Mouse (Mus musculus): ENCODE results near the gene Anxa2. TPM values are rescaled to one million over a fixed set of nuclear protein-coding genes. Genes with fewer than 3 reads are reported as not detected.

Gene Anxa2
- polyA plus RNA-seq, 1 experiment from 2014 or later: 599 TPM

DNA sequence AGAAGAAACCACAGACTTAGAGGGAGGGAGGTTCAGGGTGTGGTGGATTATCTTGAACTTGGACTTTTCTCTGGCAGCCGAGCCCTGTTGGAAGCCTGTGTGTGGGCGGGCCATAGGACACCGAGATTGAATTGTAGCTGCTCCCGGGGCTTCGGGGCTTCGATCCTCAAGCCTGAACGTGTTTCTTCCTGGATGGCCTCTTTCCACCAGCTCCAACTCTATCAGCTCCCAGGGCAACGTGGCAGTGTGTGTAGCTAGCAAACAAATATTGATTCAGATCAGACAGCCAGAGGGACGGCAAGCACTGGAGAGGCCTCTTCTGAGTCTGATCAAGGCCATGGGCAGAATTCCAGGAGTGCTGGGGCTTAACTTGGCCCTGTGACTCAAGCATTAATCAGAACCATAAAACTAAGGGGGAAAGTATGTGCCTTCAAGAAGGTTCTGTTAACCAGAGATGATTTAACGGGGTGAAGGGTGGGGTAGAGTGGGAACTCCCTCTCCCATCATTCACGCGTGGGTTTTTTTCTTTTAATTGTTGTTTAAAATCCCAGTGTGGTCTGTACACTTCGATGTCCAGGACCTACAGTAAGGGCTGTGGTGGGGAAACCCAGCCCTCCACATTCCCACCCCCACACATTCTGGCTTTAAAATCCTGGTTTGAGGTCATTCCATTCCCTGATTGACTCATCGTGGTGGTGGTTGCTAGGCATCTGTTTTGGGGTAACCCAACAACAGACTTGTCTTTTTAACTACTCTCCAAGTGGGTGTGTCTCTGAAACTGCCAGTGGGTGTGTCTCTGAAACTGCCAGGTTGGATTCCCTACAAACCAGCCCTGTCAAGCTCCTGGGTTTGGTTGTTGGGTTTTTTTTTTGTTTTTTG, 4.6 kb downstream of the Anxa2 start:
- 24% methylated on average over 14 of the region's 14 CpGs for WGBS
- Histone ChIP-seq H3K9me3 (ENCODE audit: control insufficient read depth, low read length) (no peaks in the 10 kb centered on the region), H3K4me2 (ENCODE audit: low read depth, low read length) (peak overlapping the region; percentile 38), H3K9ac (ENCODE audit: low read depth, low read length) (peak overlapping the region; percentile 20; the same call in 1 of the 2 replicates), H3K27ac (ENCODE audit: low read length) (peak overlapping the region; percentile 96), H3K4me3 (ENCODE audit: low read length) (peak overlapping the region; percentile 22), H3K27me3 (replicated peaks; ENCODE audit: control insufficient read depth, insufficient read depth, low read length) (no peaks in the 10 kb centered on the region), H3K36me3 (ENCODE audit: control insufficient read depth, insufficient read depth, low read length) (0 out of 2 replicates have a peak, but pooled peaks cover 2% of the 10 kb centered on the region), H3K4me1 (ENCODE audit: control insufficient read depth, insufficient read depth, low read length) (peaks cover 56% of the 10 kb centered on the region)
- peak; percentile 65 for ATAC-seq

DNA sequence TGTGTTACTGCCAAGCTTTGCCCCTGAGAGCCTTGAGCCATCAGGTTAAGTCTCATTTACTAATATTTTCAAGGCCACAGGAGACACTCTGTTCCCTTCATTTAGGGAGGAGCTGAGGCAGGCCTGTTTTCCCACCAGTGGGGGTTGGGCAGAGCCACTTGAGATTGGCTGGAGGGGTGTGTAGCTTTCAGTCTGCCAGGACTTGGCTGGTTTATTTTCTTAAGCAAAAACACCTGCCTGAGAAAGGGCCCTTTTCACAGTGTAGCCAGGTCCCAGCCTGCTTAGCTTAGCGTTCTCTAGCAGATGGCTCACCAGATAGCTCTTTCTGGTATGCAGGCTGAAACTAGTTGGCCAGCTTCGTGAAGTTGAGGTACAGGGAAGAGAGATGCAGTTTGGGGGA, 5.6 kb downstream of the Anxa2 start:
- Histone ChIP-seq H3K27me3 (replicated peaks; ENCODE audit: control insufficient read depth, insufficient read depth, low read length) (no peaks in the 10 kb centered on the region), H3K4me3 (ENCODE audit: low read length) (no peak overlapping the region), H3K4me2 (ENCODE audit: low read depth, low read length) (no peak overlapping the region), H3K9ac (ENCODE audit: low read depth, low read length) (peak overlapping the region; percentile 30), H3K4me1 (ENCODE audit: control insufficient read depth, insufficient read depth, low read length) (peaks cover 57% of the 10 kb centered on the region), H3K27ac (ENCODE audit: low read length) (peak overlapping the region; percentile 55), H3K9me3 (ENCODE audit: control insufficient read depth, low read length) (no peaks in the 10 kb centered on the region), H3K36me3 (ENCODE audit: control insufficient read depth, insufficient read depth, low read length) (0 out of 2 replicates have a peak, but pooled peaks cover 2% of the 10 kb centered on the region)
- WGBS: 28% methylated on average over 2 of the region's 2 CpGs
- ATAC-seq: no peak

DNA sequence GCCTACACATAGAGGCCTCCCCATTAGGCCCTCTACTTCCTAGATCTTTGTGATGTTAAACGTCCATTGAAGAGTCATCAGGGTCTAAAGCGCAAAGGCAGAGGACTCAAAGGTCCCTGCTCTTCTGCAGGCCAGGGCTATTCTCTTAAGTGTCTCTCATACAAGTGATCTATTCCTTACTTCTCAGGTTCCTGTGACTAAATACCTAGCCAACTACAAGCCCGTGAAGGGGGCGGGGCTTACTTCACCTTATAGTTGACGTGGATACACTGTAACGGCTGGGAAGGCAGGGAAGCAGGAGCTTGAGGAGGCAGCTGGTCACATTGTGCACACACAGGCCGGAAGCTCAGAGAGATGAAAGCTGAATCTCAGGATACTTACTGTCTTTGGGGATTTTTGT, 6.5 kb downstream of the Anxa2 start:
- no peak for ATAC-seq
- WGBS: 79% methylated on average over 7 of the region's 7 CpGs
- 0 out of 2 replicates have a peak overlapping the region, but pooled peaks have one; percentile 55 for H3K27ac ChIP-seq (ENCODE audit: low read length)

DNA sequence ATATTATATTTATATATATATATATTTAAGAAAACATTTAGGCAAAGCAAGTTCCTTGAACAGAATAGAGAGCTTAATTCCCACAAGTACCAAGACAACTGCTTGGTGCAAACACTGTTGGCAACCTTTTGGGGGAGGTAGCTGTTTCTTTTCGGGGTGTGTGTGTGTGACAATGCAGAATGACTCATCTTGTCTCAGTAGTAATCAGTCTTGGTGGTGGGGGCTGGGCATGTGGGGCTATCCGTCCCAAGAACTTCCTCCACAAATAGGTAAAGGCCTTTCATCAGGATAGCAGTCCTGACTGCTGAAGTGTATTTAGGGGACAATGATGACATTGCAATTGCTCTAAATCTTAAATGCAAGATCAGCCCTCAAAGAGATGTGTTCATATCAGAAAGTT, 9.6 kb downstream of the Anxa2 start:
- H3K9ac ChIP-seq (ENCODE audit: low read depth, low read length): no peak overlapping the region
- peaks cover 54% of the 10 kb centered on the region for H3K4me1 ChIP-seq (ENCODE audit: control insufficient read depth, insufficient read depth, low read length)
- no peak overlapping the region for H3K27ac ChIP-seq (ENCODE audit: low read length)
- no peaks in the 10 kb centered on the region for H3K9me3 ChIP-seq (ENCODE audit: control insufficient read depth, low read length)
- no peaks in the 10 kb centered on the region for H3K27me3 ChIP-seq (replicated peaks; ENCODE audit: control insufficient read depth, insufficient read depth, low read length)
- no peak for ATAC-seq
- 83% methylated on average over 2 of the region's 2 CpGs for WGBS
- H3K4me3 ChIP-seq (ENCODE audit: low read length): no peak overlapping the region
- 0 out of 2 replicates have a peak, but pooled peaks cover 3% of the 10 kb centered on the region for H3K36me3 ChIP-seq (ENCODE audit: control insufficient read depth, insufficient read depth, low read length)
- no peak overlapping the region for H3K4me2 ChIP-seq (ENCODE audit: low read depth, low read length)

More for the DNA sequence above, 6.5 kb downstream of the Anxa2 start:
- no peak overlapping the region for H3K4me2 ChIP-seq (ENCODE audit: low read depth, low read length)
- 0 out of 2 replicates have a peak, but pooled peaks cover 2% of the 10 kb centered on the region for H3K36me3 ChIP-seq (ENCODE audit: control insufficient read depth, insufficient read depth, low read length)
- H3K4me3 ChIP-seq (ENCODE audit: low read length): no peak overlapping the region
- no peaks in the 10 kb centered on the region for H3K9me3 ChIP-seq (ENCODE audit: control insufficient read depth, low read length)
- H3K4me1 ChIP-seq (ENCODE audit: control insufficient read depth, insufficient read depth, low read length): peaks cover 56% of the 10 kb centered on the region
- no peak overlapping the region for H3K9ac ChIP-seq (ENCODE audit: low read depth, low read length)
- no peaks in the 10 kb centered on the region for H3K27me3 ChIP-seq (replicated peaks; ENCODE audit: control insufficient read depth, insufficient read depth, low read length)

DNA sequence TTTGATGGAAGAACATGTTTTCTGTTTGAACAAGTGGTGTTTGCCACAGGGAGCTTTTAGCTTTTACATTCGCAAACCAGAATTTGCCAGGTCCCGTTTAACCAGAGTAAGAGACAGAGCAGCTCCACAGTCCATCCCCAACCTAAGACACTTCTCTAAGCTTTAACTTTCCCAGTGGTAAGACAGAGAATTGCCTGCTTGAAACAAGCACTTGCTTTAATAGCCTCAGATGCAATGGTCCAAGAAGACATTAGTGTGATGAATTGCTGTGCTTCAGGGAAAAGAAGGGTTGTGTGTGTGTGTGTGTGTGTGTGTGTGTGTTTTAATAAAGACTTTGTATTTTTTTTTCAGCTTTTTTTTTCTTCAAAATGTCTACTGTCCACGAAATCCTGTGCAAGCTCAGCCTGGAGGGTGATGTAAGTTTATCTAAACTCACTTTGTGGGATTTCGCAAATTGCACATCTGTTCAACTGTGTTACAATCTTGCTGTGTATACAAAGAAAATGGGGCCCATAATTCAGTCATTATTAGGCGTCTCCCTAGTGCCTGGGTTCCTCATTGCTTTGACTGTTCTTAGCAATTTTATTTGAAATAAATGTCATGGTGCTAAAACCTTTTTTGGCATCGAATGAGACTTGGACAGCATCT, 10.8 kb downstream of the Anxa2 start:
- no peak overlapping the region for H3K9ac ChIP-seq (ENCODE audit: low read depth, low read length)
- no peaks in the 10 kb centered on the region for H3K9me3 ChIP-seq (ENCODE audit: control insufficient read depth, low read length)
- H3K4me1 ChIP-seq (ENCODE audit: control insufficient read depth, insufficient read depth, low read length): peaks cover 53% of the 10 kb centered on the region
- no peak overlapping the region for H3K27ac ChIP-seq (ENCODE audit: low read length)
- ATAC-seq: no peak
- 0 out of 2 replicates have a peak, but pooled peaks cover 4% of the 10 kb centered on the region for H3K36me3 ChIP-seq (ENCODE audit: control insufficient read depth, insufficient read depth, low read length)
- H3K4me3 ChIP-seq (ENCODE audit: low read length): no peak overlapping the region
- WGBS: 52% methylated on average over 6 of the region's 6 CpGs
- H3K4me2 ChIP-seq (ENCODE audit: low read depth, low read length): no peak overlapping the region
- H3K27me3 ChIP-seq (replicated peaks; ENCODE audit: control insufficient read depth, insufficient read depth, low read length): no peaks in the 10 kb centered on the region

DNA sequence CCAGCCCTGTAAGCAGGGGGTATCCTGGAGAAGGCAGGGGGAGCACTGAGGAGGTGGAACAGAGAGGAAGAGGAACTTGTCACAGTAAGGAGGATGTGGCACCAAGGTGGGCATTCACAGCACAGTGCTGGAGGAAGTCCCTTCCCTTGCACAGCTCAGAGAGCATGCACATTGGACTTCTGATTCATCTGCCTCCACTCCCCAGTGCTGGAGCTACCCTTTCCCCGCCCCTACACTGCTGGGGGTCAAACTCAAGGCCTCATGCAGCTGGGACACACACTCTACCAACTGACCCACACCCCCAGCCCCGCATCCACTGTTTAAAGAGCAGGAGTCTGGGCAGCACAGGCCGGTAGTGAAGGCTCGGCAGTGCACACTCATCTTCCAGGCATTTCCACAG, 12.7 kb downstream of the Anxa2 start:
- Histone ChIP-seq H3K4me1 (ENCODE audit: control insufficient read depth, insufficient read depth, low read length) (peaks cover 60% of the 10 kb centered on the region), H3K4me2 (ENCODE audit: low read depth, low read length) (no peak overlapping the region), H3K4me3 (ENCODE audit: low read length) (no peak overlapping the region), H3K27me3 (replicated peaks; ENCODE audit: control insufficient read depth, insufficient read depth, low read length) (no peaks in the 10 kb centered on the region), H3K36me3 (ENCODE audit: control insufficient read depth, insufficient read depth, low read length) (0 out of 2 replicates have a peak, but pooled peaks cover 4% of the 10 kb centered on the region), H3K27ac (ENCODE audit: low read length) (no peak overlapping the region), H3K9ac (ENCODE audit: low read depth, low read length) (no peak overlapping the region), H3K9me3 (ENCODE audit: control insufficient read depth, low read length) (no peaks in the 10 kb centered on the region)
- no peak for ATAC-seq
- WGBS: 60% methylated on average over 4 of the region's 4 CpGs

DNA sequence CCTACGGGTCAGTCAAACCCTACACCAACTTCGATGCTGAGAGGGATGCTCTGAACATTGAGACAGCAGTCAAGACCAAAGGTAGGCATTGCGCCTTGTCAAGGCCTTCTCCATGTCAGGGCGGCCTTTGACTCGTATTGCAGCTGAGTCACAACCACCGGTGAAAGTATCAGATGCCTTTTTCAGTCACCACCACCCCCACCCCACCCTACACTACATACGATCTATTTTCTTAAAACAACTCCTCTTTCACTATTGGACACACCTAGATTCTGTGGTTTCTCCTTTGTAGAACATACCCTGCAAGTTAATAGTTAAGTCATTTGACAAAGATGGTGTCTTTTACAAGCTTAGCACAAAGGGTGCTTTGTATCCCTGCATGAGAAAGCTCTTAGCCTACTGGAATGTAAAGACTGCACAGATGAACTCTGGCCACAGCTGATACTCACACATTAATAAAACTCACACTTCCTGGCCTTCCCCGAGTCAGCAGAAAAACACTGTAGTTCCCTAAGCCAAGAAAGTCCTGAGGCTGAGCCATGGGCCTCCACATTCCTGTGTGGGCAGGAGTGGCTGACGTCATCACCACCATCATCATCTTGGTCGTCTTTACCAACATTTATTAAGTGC, 14.0 kb downstream of the Anxa2 start:
- Histone ChIP-seq H3K4me1 (ENCODE audit: control insufficient read depth, insufficient read depth, low read length) (peaks cover 72% of the 10 kb centered on the region), H3K9me3 (ENCODE audit: control insufficient read depth, low read length) (no peaks in the 10 kb centered on the region), H3K9ac (ENCODE audit: low read depth, low read length) (no peak overlapping the region), H3K27me3 (replicated peaks; ENCODE audit: control insufficient read depth, insufficient read depth, low read length) (no peaks in the 10 kb centered on the region), H3K27ac (ENCODE audit: low read length) (peak overlapping the region; percentile 55), H3K4me3 (ENCODE audit: low read length) (no peak overlapping the region), H3K36me3 (ENCODE audit: control insufficient read depth, insufficient read depth, low read length) (0 out of 2 replicates have a peak, but pooled peaks cover 2% of the 10 kb centered on the region), H3K4me2 (ENCODE audit: low read depth, low read length) (no peak overlapping the region)
- ATAC-seq: peak; percentile 86
- 50% methylated on average over 10 of the region's 10 CpGs for WGBS

DNA sequence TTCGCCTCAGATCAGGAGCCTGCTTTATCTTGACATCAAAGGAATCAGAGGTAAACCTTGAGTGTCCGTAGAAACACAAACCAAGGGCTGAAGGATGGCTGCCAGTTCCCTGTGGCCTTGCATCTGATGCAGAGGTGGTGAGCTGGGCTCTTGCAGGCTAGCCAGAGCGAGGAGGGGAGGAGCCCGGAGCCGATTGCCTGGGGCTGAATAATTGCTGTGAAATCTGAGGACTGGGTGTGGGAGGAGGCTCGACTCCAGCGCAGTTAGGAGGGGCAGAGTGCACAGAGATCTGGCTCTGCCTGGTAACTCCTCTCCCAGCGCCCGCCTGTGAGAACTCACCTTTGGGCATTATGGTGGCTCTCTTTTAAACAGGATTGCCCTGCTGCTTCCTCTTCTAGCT, 15.6 kb downstream of the Anxa2 start:
- no peaks in the 10 kb centered on the region for H3K27me3 ChIP-seq (replicated peaks; ENCODE audit: control insufficient read depth, insufficient read depth, low read length)
- H3K9ac ChIP-seq (ENCODE audit: low read depth, low read length): no peak overlapping the region
- no peak overlapping the region for H3K4me3 ChIP-seq (ENCODE audit: low read length)
- no peak overlapping the region for H3K4me2 ChIP-seq (ENCODE audit: low read depth, low read length)
- WGBS: 14% methylated on average over 9 of the region's 9 CpGs
- peak overlapping the region; percentile 1; the same call in 1 of the 2 replicates for H3K27ac ChIP-seq (ENCODE audit: low read length)
- peak; percentile 72 for ATAC-seq
- no peaks in the 10 kb centered on the region for H3K9me3 ChIP-seq (ENCODE audit: control insufficient read depth, low read length)
- H3K4me1 ChIP-seq (ENCODE audit: control insufficient read depth, insufficient read depth, low read length): peaks cover 78% of the 10 kb centered on the region
- 0 out of 2 replicates have a peak, but pooled peaks cover 6% of the 10 kb centered on the region for H3K36me3 ChIP-seq (ENCODE audit: control insufficient read depth, insufficient read depth, low read length)

DNA sequence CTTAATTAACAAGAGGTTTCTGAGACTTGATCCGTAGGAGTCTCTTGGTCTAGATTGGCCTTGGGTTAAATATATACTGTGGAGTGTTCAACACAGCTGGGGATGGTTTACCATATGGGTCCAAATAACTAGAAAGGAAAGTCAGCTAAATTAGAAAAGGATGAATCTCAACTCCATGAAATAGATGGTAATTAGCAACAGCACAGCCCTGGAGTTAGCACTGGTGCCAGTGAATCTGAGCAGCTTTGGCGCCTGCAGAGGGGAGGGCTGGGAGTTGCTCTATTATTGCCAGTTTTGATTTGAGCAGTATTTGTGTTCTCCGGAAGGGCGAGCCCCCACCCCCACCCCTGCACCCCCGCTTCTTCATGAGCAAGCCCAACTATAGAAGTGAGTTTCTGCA, 16.9 kb downstream of the Anxa2 start:
- Histone ChIP-seq H3K9me3 (ENCODE audit: control insufficient read depth, low read length) (no peaks in the 10 kb centered on the region), H3K4me1 (ENCODE audit: control insufficient read depth, insufficient read depth, low read length) (peaks cover 75% of the 10 kb centered on the region), H3K4me2 (ENCODE audit: low read depth, low read length) (no peak overlapping the region), H3K36me3 (ENCODE audit: control insufficient read depth, insufficient read depth, low read length) (0 out of 2 replicates have a peak, but pooled peaks cover 6% of the 10 kb centered on the region), H3K9ac (ENCODE audit: low read depth, low read length) (no peak overlapping the region), H3K4me3 (ENCODE audit: low read length) (no peak overlapping the region), H3K27ac (ENCODE audit: low read length) (peak overlapping the region; percentile 33), H3K27me3 (replicated peaks; ENCODE audit: control insufficient read depth, insufficient read depth, low read length) (no peaks in the 10 kb centered on the region)
- 61% methylated on average over 5 of the region's 5 CpGs for WGBS
- ATAC-seq: no peak

All from intestine, embryonic 16.5 days (tissue).